Mouse (Mus musculus) cerebellum, postnatal 4 days (tissue): ENCODE measurements around the gene Gm28961.
"Not testable (repeated sequence)": the region's sequence is repeated elsewhere in the genome, so short reads cannot be mapped to it uniquely, and the experiment has no call there.

Source experiments
- DNase-seq, 2 experiments: peaks; one replicate each; pipeline ENCODE4 v3.0.0; 2022; ENCODE audit warnings: low spot score in 2 of 2, mixed read lengths in 1 of 2

Gm28961 gene

DNA sequence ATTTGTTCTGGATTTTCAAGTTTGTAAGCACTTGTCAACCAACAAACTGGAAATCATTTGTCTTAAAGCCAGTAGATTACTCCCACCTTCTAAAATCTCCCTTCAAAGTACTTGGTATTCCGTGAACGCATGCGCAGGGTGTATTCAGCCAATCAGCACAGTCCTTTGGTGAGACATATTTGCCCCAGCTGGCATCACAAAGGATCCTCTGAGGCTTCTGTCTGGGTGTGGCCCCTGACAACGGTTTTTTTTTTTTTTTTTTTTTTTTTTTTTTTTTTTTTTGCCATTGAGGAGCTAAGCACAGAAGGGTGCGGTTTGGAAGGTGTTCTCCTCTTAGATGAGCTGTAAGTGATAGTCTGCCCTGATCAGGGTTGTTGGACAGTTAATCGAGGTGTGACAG is at the start of gene Gm28961:
Gene Gm28961 (plus strand): TSS at position 301 of the 400 bp plus-strand sequence.
- DNase-seq: not testable (repeated sequence)
